Mouse (Mus musculus): Measurements from ENCODE around the gene Ubb. TPM values are rescaled to one million over a fixed set of nuclear protein-coding genes. Genes with fewer than 3 reads are reported as not detected.

Ubb gene
- 2,356 TPM for polyA plus RNA-seq (2017; shearing (Covaris generic))

DNA sequence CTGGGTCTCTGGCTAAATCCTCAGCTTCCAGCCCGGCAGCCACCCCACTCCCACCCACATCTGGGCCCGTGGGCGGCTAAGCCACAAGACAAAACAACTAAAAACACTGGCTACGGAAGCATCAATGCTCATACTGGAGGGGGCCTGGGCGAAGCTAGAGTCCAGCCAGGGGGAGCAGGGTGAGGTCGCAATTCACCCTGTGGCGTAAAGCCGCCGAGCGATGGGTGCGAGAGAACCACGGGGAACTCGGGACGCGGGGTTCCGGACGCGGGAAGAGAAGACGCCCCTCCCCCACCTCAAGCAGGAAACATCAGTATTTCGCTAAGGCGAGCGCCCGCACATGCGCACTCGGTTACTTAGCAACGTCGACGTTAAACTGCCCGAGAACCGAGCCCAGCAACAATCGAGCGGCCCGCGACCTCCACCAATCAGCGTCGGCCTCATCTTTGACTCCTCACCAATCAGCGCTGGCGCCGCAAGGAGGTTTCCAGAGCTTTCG, at the start of gene Ubb:
TSS of gene Ubb (plus strand) at position 445 of the 499 bp plus-strand sequence.

DNA sequence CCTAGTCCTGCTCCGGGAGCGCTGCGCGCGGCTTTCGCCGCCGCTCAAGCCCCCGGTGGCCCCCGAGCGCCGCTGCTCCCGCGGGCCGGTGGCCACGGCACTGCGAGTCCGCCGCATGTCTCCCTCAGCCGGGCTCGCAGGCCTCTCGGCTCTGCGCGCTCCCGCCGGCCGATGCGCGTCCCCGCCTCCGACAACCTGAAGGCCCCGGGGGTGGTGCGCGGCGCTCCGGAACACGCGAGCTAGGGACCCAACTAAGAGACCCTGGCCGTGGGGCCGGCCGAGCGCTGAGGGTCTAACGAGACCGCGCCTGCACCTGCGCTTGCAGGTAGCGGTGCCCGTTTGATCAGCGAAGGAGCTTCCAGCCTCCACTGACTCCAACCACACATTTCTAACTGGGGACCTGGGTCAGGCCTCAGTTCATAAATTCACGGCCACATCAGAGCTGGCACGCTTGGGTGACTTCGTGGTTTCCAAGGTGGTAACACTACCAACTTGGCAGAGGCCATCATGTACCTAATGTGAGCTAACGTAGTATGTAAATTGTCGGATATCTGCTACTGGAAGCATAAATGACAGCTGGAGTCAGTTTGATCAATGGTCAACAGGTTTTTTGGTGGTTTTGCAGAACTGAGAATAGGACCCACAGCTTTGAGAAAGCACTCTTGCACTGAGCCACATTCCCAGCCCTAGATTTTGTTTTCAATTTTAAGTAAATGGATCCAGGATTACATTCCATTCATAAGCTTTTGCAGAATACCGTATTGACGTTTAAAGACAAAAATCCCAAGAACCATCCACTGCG, 11.7 kb upstream of the Ubb start, which contains the start of gene Cenpv:
TSS of gene Cenpv (minus strand) at position 173 of the 802 bp plus-strand sequence.

DNA sequence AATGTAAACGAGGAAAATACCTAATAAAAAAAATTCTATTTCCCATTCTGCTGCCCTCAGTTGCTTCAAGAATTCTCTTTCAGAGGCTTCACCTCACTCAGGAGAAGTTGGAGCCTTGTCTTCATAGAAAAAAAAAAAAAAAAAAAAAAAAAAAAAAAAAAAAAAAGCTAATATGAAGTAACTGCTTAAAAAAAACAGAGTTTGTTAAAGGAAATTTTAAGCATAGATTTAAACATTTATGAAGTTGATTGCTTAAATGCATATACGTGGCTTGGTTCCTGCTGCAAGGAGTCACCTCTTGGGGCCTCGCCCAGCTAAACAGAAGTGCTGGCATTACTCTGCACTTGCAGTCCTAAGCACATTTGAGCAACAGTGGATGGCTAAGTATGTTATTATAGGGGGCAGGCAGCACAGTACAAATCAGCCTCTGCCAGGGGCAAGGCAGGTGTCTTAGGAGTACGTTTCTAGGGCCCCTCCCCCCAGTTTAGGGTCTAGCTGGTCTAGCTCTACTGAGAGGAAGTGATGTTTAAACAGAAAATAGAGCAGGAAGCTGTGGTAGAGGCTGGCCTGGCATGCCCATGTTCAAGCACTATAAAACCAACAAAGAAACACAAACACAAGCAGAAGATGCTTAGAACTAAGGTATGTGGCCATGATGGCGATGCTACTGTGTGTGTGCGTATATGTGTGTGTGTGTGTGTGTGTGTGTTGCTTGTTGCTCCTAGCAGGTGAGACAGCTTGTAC, 23.2 kb downstream of the Ubb start, which contains the start of gene Trpv2:
TSS of gene Trpv2 (plus strand) at position 528 of the 744 bp plus-strand sequence.

Other genes starting within 250 kb of the Ubb start
- 11.7 TPM for gene Pigl, start 92.7 kb upstream of the Ubb start, polyA plus RNA-seq (2017; shearing (Covaris generic))
- gene Ncor1, start 92.6 kb upstream of the Ubb start, polyA plus RNA-seq (2017; shearing (Covaris generic)): 437 TPM
- 3.5 TPM for gene Cenpv, start 11.9 kb upstream of the Ubb start, polyA plus RNA-seq (2017; shearing (Covaris generic))
- gene Trpv2, start 23.3 kb downstream of the Ubb start, polyA plus RNA-seq (2017; shearing (Covaris generic)): 88.9 TPM
- gene Lrrc75a, start 97.4 kb downstream of the Ubb start, polyA plus RNA-seq (2017; shearing (Covaris generic)): 4.2 TPM
- 44.2 TPM for gene Mmgt2, start 97.5 kb downstream of the Ubb start, polyA plus RNA-seq (2017; shearing (Covaris generic))
- gene Zfp287, start 180.7 kb downstream of the Ubb start, polyA plus RNA-seq (2017; shearing (Covaris generic)): 26.8 TPM
- not detected for gene Gm10428, start 201.9 kb downstream of the Ubb start, polyA plus RNA-seq (2017; shearing (Covaris generic))
- gene Zfp286, start 238.3 kb downstream of the Ubb start, polyA plus RNA-seq (2017; shearing (Covaris generic)): 4.2 TPM